Mouse (Mus musculus) megakaryocyte-erythroid progenitor cell, adult 5-6 weeks (primary cell): ENCODE measurements around the gene 2410004P03Rik. TPM values are rescaled to one million over a fixed set of nuclear protein-coding genes. Genes with fewer than 3 reads are reported as not detected.
A peak's percentile ranks its signal among the peaks of the same experiment; 100 is the strongest.

Experiments used
- ATAC-seq: replicated peaks from 2 replicates; pipeline ENCODE4 v1.8.0; 2016; ENCODE audit warnings: mild to moderate bottlenecking, inconsistent platforms; ENCODE audit not compliant: severe bottlenecking, poor library complexity, low FRiP score, low TSS enrichment
- total RNA-seq, 2 experiments: library from RNA; stranded (forward) in 1 of 2; stranded (reverse) in 1 of 2; fragments of 200-1000, 215-1000 nt in 1 of 2; fragments of >200 nt in 1 of 2; fragmentation: Nextera tagmentation in 1 of 2; gene quantifications; 2 replicates each; pipeline ENCODE4 v1.2.3; 2014 to 2017

Gene 2410004P03Rik
- total RNA-seq, 2 experiments from 2014 or later, result not detected

- ATAC-seq, result peak; percentile 70
These were observed 52.7 kb downstream of the 2410004P03Rik start for GRCm38 (mm10) chr12:16958851-16959250.

Other genes starting within 250 kb of the 2410004P03Rik start
- 7.2 TPM in 1 of 2 replicates, not detected in the other for gene Greb1, start 210.8 kb downstream of the 2410004P03Rik start, total RNA-seq (2014; fragmentation: Nextera tagmentation)
- gene Greb1, start 210.8 kb downstream of the 2410004P03Rik start, total RNA-seq (2017), result not detected in 2 replicates
- 68.4 and 73.2 TPM in 2 replicates for gene E2f6, start 200.8 kb downstream of the 2410004P03Rik start, total RNA-seq (2014; fragmentation: Nextera tagmentation)
- gene E2f6, start 200.8 kb downstream of the 2410004P03Rik start, total RNA-seq (2017), result 71.5 and 73.6 TPM in 2 replicates
- 34.9 and 39.7 TPM in 2 replicates for gene Rock2, start 116.8 kb downstream of the 2410004P03Rik start, total RNA-seq (2014; fragmentation: Nextera tagmentation)
- gene Rock2, start 116.8 kb downstream of the 2410004P03Rik start, total RNA-seq (2017), result 57.2 and 74.8 TPM in 2 replicates
- gene Pqlc3, start 11.3 kb downstream of the 2410004P03Rik start, total RNA-seq (2014; fragmentation: Nextera tagmentation), result 5.9 and 11.4 TPM in 2 replicates
- 8.2 and 11.3 TPM in 2 replicates for gene Pqlc3, start 11.3 kb downstream of the 2410004P03Rik start, total RNA-seq (2017)
- not detected in 2 replicates for gene Kcnf1, start 165.2 kb upstream of the 2410004P03Rik start, total RNA-seq (2014; fragmentation: Nextera tagmentation)
- not detected in 2 replicates for gene Kcnf1, start 165.2 kb upstream of the 2410004P03Rik start, total RNA-seq (2017)